Mouse (Mus musculus) lung, embryonic 14.5 days (tissue): Measurements from ENCODE around the gene Fam160a1. TPM values are rescaled to one million over a fixed set of nuclear protein-coding genes. Genes with fewer than 3 reads are reported as not detected.

Experiments used
- ATAC-seq: fragments of 200-750 bp; cut with Nextera tagmentation; 2 replicates; pipeline ENCODE4 v1.8.0; 2017; ENCODE audit warnings: mild to moderate bottlenecking, moderate TSS enrichment, moderate library complexity; ENCODE audit not compliant: insufficient read depth
- DNase-seq: peaks from one replicate; pipeline ENCODE4 v3.0.0-alpha.2; 2015
- H3K27ac ChIP-seq: fragments of 300-500 bp; sonication (generic); 2 replicates; pipeline ENCODE4 v1.5.1; 2014; ENCODE audit warnings: low read depth, mild to moderate bottlenecking, moderate library complexity
- H3K27me3 ChIP-seq: fragments of 300-500 bp; sonication (generic); 2 replicates; pipeline ENCODE4 v1.6.1; 2014; ENCODE audit warnings: low read length, control low read depth; ENCODE audit not compliant: insufficient read depth
- H3K36me3 ChIP-seq: fragments of 300-500 bp; sonication (generic); 2 replicates; pipeline ENCODE4 v1.6.1; 2014; ENCODE audit warnings: control low read depth; ENCODE audit not compliant: insufficient read depth
- H3K4me1 ChIP-seq: fragments of 300-500 bp; sonication (generic); 2 replicates; pipeline ENCODE4 v1.6.1; 2014; ENCODE audit warnings: antibody characterized with exemption, control low read depth; ENCODE audit not compliant: insufficient read depth
- H3K4me2 ChIP-seq: fragments of 300-500 bp; sonication (generic); 2 replicates; pipeline ENCODE4 v1.6.1; 2014; ENCODE audit warnings: mild to moderate bottlenecking
- H3K4me3 ChIP-seq: fragments of 300-500 bp; sonication (generic); 2 replicates; pipeline ENCODE4 v1.5.1; 2014; ENCODE audit warnings: low read depth, low read length
- H3K9ac ChIP-seq: fragments of 300-500 bp; sonication (generic); 2 replicates; pipeline ENCODE4 v1.6.1; 2014
- H3K9me3 ChIP-seq: fragments of 300-500 bp; sonication (generic); 2 replicates; pipeline ENCODE4 v1.6.1; 2016; ENCODE audit warnings: low read depth, low read length, control low read depth
- CTCF ChIP-seq: IDR thresholded peaks from 2 replicates; pipeline ENCODE4 v1.5.1; 2016; ENCODE audit warnings: antibody characterized with exemption, low read depth
- WGBS: fragments of 180-500 bp; shearing (Covaris S2); extraction: QIAGEN DNeasy Blood & Tissue Kit; methylation state at CpG from one replicate; pipeline ENCODE4 v1.1.7; 2014; 5-methylcytosine and 5-hydroxymethylcytosine counted together
- polyA plus RNA-seq: library from polyadenylated mRNA; unstranded; fragments of >200 nt; fragmentation: Nextera tagmentation; extraction: Ambion mirVana; gene quantifications from 2 replicates; pipeline ENCODE4 v1.2.1, GENCODE M21; 2014

The Fam160a1 gene
- polyA plus RNA-seq: 2.7 and 3.1 TPM in 2 replicates

DNA sequence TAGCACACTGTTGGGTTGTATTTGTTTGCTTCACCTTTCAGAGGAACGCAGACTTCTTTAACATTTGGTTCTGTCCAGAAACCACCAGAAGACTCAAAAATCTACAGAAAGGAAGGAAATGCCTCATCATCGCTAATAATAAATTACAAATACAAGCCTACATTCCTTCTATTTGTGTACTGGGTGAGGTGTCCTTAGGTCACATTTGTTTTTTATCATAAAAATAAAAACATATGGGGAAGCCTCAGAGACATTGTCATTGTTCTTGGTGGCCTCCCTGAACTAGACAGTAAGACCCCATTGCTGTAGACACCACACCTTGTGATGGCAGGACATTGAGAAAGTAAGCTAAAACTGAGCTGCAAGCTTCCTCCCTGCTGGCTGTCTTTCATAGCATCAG is at the start of gene Fam160a1:
Gene Fam160a1, minus strand, starts transcription at position 101 of the 400 bp plus-strand sequence.
- no peak for TF ChIP-seq CTCF
- H3K9ac ChIP-seq: no peak within 1 kb of the TSS
- H3K4me1 ChIP-seq: no peaks in the 10 kb centered on the region
- no peak within 1 kb of the TSS for H3K4me2 ChIP-seq
- no peaks in the 10 kb centered on the region for H3K36me3 ChIP-seq
- no peaks in the 10 kb centered on the region for H3K9me3 ChIP-seq
- H3K27ac ChIP-seq: no peak within 1 kb of the TSS
- ATAC-seq (no peak), DNase-seq (no peak)
- 74% methylated on average over 2 of the region's 2 CpGs for WGBS
- H3K27me3 ChIP-seq: no peaks in the 10 kb centered on the region
- no peak within 1 kb of the TSS for H3K4me3 ChIP-seq

GRCm38 (mm10) chr3:85863996-85864395 is 46.9 kb upstream of the Fam160a1 start:
- Histone ChIP-seq H3K27me3 (no peaks in the 10 kb centered on the region), H3K4me3 (no peak overlapping the region), H3K4me1 (no peaks in the 10 kb centered on the region), H3K4me2 (no peak overlapping the region), H3K36me3 (no peaks in the 10 kb centered on the region), H3K27ac (no peak overlapping the region), H3K9me3 (no peaks in the 10 kb centered on the region), H3K9ac (no peak overlapping the region)
- no peak for ATAC-seq
- 21% methylated on average over 3 of the region's 3 CpGs for WGBS
- DNase-seq: no peak
- TF ChIP-seq CTCF: no peak

DNA sequence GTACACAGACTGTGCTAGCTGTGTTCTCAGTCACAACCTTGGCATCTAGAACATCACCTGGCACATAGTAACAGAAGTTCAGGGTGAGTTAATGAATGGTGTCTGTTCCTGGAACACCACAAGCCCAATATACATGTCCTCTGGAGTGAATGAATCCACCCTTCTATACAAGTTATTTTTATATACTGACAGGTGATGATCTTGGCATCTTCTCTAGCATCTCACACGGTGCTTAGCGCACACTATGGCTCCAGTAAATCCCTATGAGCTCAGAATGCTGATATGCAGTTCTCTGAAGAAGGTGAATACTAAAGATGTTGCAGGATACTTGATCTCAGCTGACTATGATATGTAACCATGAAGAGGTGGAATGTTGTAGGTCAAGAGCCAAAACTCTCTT is 45.8 kb upstream of the Fam160a1 start:
- WGBS: 75% methylated on average over 2 of the region's 2 CpGs
- Histone ChIP-seq H3K9me3 (no peaks in the 10 kb centered on the region), H3K9ac (no peak overlapping the region), H3K36me3 (no peaks in the 10 kb centered on the region), H3K27ac (no peak overlapping the region), H3K4me1 (no peaks in the 10 kb centered on the region; the same call in 1 of the 2 replicates), H3K27me3 (no peaks in the 10 kb centered on the region), H3K4me2 (no peak overlapping the region), H3K4me3 (no peak overlapping the region)
- DNase-seq (no peak), ATAC-seq (no peak)
- no peak for TF ChIP-seq CTCF

DNA sequence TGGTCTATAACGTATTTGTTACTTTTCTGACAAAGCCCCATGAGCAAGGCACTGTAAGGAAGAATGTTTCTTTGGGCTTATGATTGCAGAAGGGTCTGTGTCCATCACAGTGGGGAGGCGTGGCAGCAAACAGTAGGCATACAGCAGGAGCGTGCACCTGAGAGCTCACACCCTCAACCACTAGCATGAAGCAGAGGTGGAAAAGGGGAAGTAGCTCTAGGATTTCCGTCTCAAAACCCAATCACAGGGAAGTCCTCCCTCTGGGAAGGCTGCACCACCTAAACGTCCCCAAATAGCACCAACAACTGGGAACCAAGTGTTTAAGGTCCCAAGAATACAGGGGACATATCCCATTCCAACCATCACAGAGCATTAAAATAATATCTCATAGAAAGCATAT is 43.9 kb upstream of the Fam160a1 start:
- no peaks in the 10 kb centered on the region; the same call in 1 of the 2 replicates for H3K4me1 ChIP-seq
- no peaks in the 10 kb centered on the region for H3K27me3 ChIP-seq
- no peak overlapping the region for H3K4me2 ChIP-seq
- H3K9ac ChIP-seq: no peak overlapping the region
- no peak overlapping the region for H3K27ac ChIP-seq
- DNase-seq (no peak), ATAC-seq (no peak)
- 76% methylated on average over 5 of the region's 5 CpGs for WGBS
- no peak overlapping the region for H3K4me3 ChIP-seq
- no peaks in the 10 kb centered on the region for H3K36me3 ChIP-seq
- TF ChIP-seq CTCF: no peak
- no peaks in the 10 kb centered on the region for H3K9me3 ChIP-seq

DNA sequence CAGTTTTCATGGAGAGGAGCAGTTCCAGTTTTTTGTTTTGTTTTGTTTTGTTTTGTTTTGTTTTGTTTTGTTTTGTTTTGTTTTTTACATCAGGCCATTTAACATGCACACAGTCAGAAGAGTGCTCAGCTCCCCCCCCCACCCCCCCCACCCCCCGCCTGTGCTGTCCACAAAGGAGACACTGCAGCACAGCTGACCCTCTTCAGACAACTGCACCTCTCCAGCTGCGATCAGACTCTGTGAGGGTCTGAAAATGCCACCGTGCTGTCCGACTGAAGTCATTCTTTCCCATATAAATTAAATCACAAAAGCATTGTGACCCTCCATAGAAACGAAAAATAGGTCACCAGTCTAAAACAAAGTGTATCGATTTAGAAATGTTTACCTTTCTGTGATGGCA is 42.2 kb upstream of the Fam160a1 start:
- H3K27ac ChIP-seq: peak overlapping the region; percentile 75; the same call in 1 of the 2 replicates
- no peak overlapping the region for H3K4me2 ChIP-seq
- ATAC-seq (no peak), DNase-seq (no peak)
- no peak overlapping the region for H3K9ac ChIP-seq
- H3K9me3 ChIP-seq: no peaks in the 10 kb centered on the region
- H3K27me3 ChIP-seq: no peaks in the 10 kb centered on the region
- no peaks in the 10 kb centered on the region for H3K36me3 ChIP-seq
- no peaks in the 10 kb centered on the region; the same call in 1 of the 2 replicates for H3K4me1 ChIP-seq
- H3K4me3 ChIP-seq: no peak overlapping the region
- 66% methylated on average over 6 of the region's 6 CpGs for WGBS
- TF ChIP-seq CTCF: no peak

DNA sequence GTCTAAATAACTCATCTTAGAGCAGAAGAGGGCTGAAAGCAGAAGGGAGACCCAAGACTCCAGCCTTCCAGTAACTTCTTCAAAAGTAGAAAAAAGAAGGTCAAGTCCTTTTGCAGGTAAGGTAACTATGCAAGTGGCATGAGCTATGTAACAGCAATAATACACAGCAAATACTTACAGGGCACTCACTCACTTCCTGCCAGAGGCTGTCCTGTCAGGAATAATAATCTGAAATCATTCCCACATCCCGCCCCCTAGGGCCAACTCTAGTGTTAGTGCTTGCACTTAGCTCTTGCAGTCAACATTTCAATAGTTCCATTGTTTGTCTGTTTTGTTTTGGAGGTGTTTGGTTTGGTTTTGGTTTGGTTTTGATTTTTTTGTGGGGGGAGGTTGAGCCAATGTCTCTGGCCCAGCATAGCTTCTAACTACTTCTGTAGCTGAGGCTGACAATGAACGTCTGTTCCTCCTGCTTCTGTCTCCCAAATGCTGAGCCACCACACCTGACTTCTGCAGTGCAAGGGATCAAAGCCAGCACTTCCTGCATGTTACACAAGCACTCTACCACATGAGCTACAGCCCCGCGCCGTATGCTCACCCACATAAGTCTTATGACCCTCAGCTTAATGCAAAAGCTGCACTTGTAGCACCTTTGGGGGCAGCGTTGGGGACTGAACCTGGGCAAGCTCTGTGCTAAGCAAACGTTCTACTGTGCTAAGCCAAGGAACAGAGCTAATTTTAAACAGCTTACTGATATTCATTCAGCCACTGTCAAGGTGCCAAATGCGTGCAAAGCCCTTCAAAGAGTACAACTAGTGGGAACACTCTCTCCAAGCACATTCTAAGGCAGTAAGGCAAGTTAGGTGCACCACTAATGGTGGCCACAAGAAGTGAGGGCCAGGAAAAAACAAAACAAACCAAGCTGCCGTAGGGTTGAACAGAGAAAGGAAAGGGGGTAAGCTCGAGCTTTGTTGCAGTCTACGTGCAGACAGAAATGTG is 41.3 kb upstream of the Fam160a1 start:
- DNase-seq (peak; percentile 16), ATAC-seq (no peak)
- TF ChIP-seq CTCF: no peak
- Histone ChIP-seq H3K27ac (peak overlapping the region; percentile 75; the same call in 1 of the 2 replicates), H3K4me2 (no peak overlapping the region), H3K9me3 (no peaks in the 10 kb centered on the region), H3K36me3 (no peaks in the 10 kb centered on the region), H3K4me1 (no peaks in the 10 kb centered on the region; the same call in 1 of the 2 replicates), H3K9ac (no peak overlapping the region), H3K27me3 (no peaks in the 10 kb centered on the region), H3K4me3 (no peak overlapping the region)
- WGBS: 49% methylated on average over 11 of the region's 11 CpGs

DNA sequence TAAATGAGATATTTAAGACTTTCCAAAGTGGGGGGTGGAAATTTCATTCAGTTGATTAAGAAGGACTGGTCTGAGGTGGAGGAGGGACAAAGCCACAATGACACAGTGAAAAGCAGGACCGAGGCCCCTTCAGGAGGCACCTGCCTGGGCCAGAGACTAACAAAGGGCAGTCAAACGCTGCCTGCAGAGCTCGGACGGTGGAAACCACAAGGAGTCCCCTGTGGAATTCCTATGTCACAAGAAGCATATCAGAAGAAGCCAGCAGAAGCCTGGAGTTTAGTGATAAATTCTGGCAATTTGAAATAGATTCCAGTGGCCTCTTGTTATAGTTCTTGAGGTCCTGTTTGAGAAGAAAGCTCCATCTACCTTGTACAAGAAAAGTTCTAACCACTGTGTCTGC is 40.0 kb upstream of the Fam160a1 start:
- H3K27ac ChIP-seq: no peak overlapping the region
- H3K4me1 ChIP-seq: no peaks in the 10 kb centered on the region; the same call in 1 of the 2 replicates
- no peaks in the 10 kb centered on the region for H3K36me3 ChIP-seq
- no peaks in the 10 kb centered on the region for H3K27me3 ChIP-seq
- no peak for TF ChIP-seq CTCF
- no peaks in the 10 kb centered on the region for H3K9me3 ChIP-seq
- no peak overlapping the region for H3K9ac ChIP-seq
- ATAC-seq: no peak
- no peak for DNase-seq
- H3K4me3 ChIP-seq: no peak overlapping the region
- WGBS: 48% methylated on average over 4 of the region's 4 CpGs
- no peak overlapping the region for H3K4me2 ChIP-seq
